Mouse (Mus musculus): ENCODE data around the gene Rbp4.

Rbp4 gene

GRCm38 (mm10) chr19:38089358-38089757 lies 35.7 kb downstream of the Rbp4 start:
- DNase-seq = no peak

GRCm38 (mm10) chr19:38086948-38087551 lies 38.0 kb downstream of the Rbp4 start:
- DNase-seq = no peak

DNA sequence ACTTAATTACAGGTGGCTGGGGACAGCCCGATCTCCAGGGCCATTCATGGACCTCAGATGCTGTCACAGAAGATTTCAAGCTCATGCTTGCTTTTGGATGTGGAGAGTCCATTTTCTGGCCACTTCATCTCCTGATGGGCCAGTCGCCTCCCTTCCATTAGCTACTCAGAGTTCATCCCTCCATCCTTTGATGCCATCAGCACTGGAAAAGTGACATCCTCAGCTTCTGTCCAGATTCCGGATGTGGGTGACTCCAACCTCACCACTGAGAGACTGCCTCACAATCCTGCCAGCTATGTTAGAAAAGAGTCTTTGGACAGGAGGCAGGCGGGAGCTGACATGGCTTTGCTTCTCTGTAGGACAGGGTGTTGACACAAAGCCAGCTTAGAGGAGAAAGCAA lies 39.2 kb downstream of the Rbp4 start:
- DNase-seq = no peak

DNA sequence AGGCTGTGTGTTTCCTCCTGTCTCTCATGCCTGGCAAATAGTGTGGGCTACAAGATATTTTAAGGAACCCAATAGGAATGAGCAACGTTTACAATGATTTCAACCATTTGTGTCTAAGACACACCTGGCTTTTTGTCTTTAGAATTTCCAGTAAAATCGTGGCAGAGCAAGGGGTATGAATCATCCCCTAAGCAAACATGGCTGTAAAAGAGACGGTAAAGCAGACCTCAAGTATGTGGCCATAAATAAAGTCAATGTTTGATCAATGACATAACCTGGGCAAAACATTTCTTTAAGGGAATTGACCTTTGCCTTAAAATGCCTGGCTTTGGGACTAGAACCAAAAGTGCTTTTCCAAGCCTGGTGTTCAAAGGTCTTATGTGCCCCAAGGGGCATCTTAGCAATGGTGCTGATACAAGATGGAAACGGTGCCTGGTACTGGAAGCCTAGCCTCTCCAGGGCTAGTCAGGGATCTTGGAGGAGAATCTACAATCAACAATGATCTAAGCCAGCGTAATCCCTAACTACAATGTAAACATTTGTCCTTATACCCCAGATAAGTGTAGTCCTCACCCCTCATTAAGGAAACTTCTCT lies 42.1 kb downstream of the Rbp4 start:
- no peak for DNase-seq

GRCm38 (mm10) chr19:38081361-38081760 lies 43.7 kb downstream of the Rbp4 start:
- no peak for DNase-seq

- DNase-seq = no peak
Observed at GRCm38 (mm10) chr19:38077851-38078540, 47.1 kb downstream of the Rbp4 start.

DNA sequence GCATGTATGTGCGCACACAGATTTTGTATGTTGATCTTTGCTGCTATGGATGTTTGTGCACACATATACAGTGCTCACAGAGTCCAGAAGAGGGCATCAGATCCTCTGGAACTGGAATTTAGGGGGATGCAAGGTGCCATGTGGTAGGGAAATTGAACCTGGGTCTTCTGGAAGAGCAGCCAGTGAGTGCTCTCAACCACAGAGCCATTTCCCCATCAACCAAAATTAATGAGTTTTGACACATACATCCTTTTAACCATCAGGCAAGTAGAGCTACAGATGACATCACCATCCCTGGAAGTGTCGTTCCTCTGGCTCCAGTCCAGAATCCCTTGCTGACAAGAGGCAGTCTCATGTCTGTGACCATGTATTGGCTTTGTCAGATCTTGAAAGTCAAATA lies 48.8 kb downstream of the Rbp4 start:
- no peak for DNase-seq

DNA sequence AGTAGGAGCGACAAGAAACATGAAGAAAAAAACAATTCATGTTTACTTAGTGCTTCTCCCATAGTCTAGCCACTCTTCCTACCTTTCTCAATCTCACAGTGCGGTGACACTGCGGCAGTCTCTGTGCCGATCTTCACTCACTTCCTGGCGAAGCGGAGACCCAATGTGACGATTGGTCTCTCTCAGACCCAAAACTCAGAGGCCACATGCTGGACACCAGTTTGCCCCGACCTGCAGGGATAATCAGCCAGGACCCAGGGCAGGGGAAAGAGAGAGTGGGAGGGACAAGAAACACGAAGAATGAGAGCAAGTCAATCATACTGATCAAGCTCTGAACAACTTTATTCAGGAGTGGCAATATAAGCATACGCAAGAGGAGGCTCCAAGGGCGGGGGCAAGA lies 50.0 kb downstream of the Rbp4 start:
- DNase-seq = no peak

DNA sequence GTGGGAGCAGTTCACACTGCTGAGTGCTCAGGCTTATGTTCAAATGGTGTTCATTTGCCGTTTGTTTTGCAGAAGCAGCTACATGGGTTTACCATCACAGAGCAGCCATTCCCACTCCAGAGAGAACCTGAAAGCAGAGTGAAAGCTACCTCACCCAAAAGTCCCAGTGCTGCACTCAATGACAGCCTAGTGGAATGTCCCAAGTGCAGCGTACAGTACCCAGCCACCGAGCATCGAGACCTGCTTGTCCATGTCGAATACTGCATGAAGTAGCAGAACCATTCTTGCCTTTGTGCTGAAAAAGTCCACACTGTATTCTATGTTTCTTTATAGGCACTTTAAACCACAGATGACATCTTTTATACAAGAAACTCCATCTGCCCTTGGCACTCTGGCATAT lies 51.9 kb downstream of the Rbp4 start:
- no peak for DNase-seq
